ENCODE assay signal across 13 mouse cellular contexts in genomic region chr17:57358441-57358840, GRCm38 (mm10). TPM values are rescaled to one million over a fixed set of nuclear protein-coding genes. Genes with fewer than 3 reads are reported as not detected.
DNase-seq lines count a peak whose midpoint lies in the region; ATAC-seq and TF ChIP-seq lines count a peak whose summit lies in the region.
"Had no signal": no experiment of that assay in that cellular context is flagged by ENCODE, and none has a peak within 500 bp of the region (broad histone marks: within the 10 kb centered on the region; RNA-seq: fewer than 3 reads in every experiment).

Gene Adgre1 (plus strand): TSS chr17:57358691.

- DNase-seq in lung, adult 2 months = no peak
- no peak for DNase-seq in lung, postnatal 10 days
- DNase-seq in thymus, postnatal 25 days = no peak
- DNase-seq in urinary bladder, adult 18-20 months (ENCODE audit: low spot score in 2 of 2) = no peak
- DNase-seq: cerebellum, postnatal 10 days; right cerebral cortex, adult 18-20 months had no signal

- TF ChIP-seq CTCF in lung, adult 2 months (IDR thresholded peaks at IDR 0.05; ENCODE audit: insufficient read depth, low read length) = no peak
- TF ChIP-seq CTCF in bone marrow macrophage, adult 2 months (IDR thresholded peaks at IDR 0.05; ENCODE audit: low read depth, low read length) = no peak

- ATAC-seq in erythroblast, adult 5-6 weeks (replicated peaks; ENCODE audit: low FRiP score, poor library complexity, severe bottlenecking) = no peak
- peak; percentile 92 for ATAC-seq in megakaryocyte, adult 5-6 weeks (ENCODE audit: poor library complexity, severe bottlenecking)
- ATAC-seq: intestine, postnatal 0 days; midbrain, embryonic 13.5 days had no signal

- peak within 1 kb of the TSS; percentile 16 for H3K4me3 ChIP-seq in lung, adult 2 months (replicated peaks; ENCODE audit: extremely low read depth, low read depth, low read length)
- peak within 1 kb of the TSS; percentile 65 for H3K4me3 ChIP-seq in bone marrow macrophage, adult 2 months (ENCODE audit: insufficient read depth, low read length)
- H3K4me3 ChIP-seq: heart, embryonic 10.5 days; midbrain, embryonic 13.5 days; neural tube, embryonic 13.5 days had no signal

- no peaks in the 10 kb centered on the region for H3K4me1 ChIP-seq in lung, adult 2 months (ENCODE audit: control insufficient read depth, insufficient read depth, low read length)
- peaks cover 18% of the 10 kb centered on the region for H3K4me1 ChIP-seq in bone marrow macrophage, adult 2 months (ENCODE audit: control insufficient read depth, insufficient read depth, low read length)
- H3K4me1 ChIP-seq: heart, embryonic 10.5 days; midbrain, embryonic 13.5 days; neural tube, embryonic 13.5 days had no signal

- peak within 1 kb of the TSS; percentile 94 for H3K27ac ChIP-seq in bone marrow macrophage, adult 2 months (ENCODE audit: insufficient read depth, low read depth, low read length)
- H3K27ac ChIP-seq: heart, embryonic 10.5 days; midbrain, embryonic 13.5 days; neural tube, embryonic 13.5 days had no signal

- TF ChIP-seq POLR2A in lung, adult 2 months (IDR thresholded peaks at IDR 0.05; ENCODE audit: borderline replicate concordance, extremely low read depth, low read depth, low read length) = no peak
- 0 out of 2 replicates have a peak, but pooled peaks have one; percentile 40 for TF ChIP-seq POLR2A in bone marrow macrophage, adult 2 months (IDR thresholded peaks at IDR 0.05; ENCODE audit: borderline replicate concordance, low read depth, low read length)

- WGBS in lung, adult 2 months = 31% methylated on average over 1 of the region's 1 CpGs

RNA-seq across cellular contexts. Expression of gene Adgre1, which starts in this region (rescaled TPM):
- 10.6 and 16.9 TPM in 2 replicates for polyA plus RNA-seq in lung, adult 2 months (2012; rRNA removed)
- polyA plus RNA-seq in bone marrow macrophage, adult 2 months (2012; ENCODE audit: insufficient read depth, insufficient read length, missing spikeins) = 1,554 and 1,753 TPM in 2 replicates
- 24.2 and 34.1 TPM in 2 replicates for total RNA-seq in erythroblast, adult 5-6 weeks (2015; ENCODE audit: low replicate concordance)
- 19.7 and 26.8 TPM in 2 replicates for total RNA-seq in erythroblast, adult 5-6 weeks (2017; ENCODE audit: low replicate concordance)
- 53.0 and 62.3 TPM in 2 replicates for total RNA-seq in megakaryocyte, adult 5-6 weeks (2015)
- 107 and 116 TPM in 2 replicates for total RNA-seq in megakaryocyte, adult 5-6 weeks (2017)

Comparison
In these comparisons a context has a peak if more than half of its experiments do, and no peak if none do; other contexts are left out.
1. RNA of gene Adgre1 (polyA plus RNA-seq): 1,554 to 1,753 TPM in bone marrow macrophage, adult 2 months; 10.6 to 16.9 TPM in lung, adult 2 months; every median in the first group is over 10 times any median in the second.